ENCODE assay signal across 34 mouse cellular contexts in the genomic region with DNA sequence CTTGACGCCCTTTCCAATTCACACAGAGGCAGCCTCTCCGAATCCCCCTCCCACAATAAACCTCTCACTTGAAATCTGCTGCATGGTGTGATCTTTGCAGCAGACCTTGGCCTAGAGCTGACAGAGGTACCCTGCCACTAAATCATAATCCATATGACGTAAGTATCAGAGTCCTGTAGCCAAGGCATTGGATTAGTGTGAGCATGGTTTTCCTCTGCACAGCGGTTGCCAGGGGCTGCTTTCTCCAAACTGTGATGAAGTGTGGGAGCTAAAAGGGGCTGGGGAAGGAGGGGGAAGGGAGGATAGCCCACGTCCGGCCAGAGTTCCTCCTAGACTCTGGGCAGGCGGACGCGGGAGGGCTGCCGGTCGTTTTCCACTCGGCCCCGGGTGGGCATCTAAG. TPM values are rescaled to one million over a fixed set of nuclear protein-coding genes. Genes with fewer than 3 reads are reported as not detected.
DNase-seq lines count a peak whose midpoint lies in the region; ATAC-seq and TF ChIP-seq lines count a peak whose summit lies in the region.
"Had no signal": no experiment of that assay in that cellular context is flagged by ENCODE, and none has a peak within 500 bp of the region (broad histone marks: within the 10 kb centered on the region; RNA-seq: fewer than 3 reads in every experiment).

No protein-coding gene starts in this region.

- no peaks in the 10 kb centered on the region for H3K27me3 ChIP-seq in forebrain, embryonic 10.5 days (ENCODE audit: poor library complexity, severe bottlenecking)
- no peaks in the 10 kb centered on the region for H3K27me3 ChIP-seq in forebrain, embryonic 14.5 days (replicated peaks; ENCODE audit: control insufficient read depth, insufficient read depth, low read length)
- no peaks in the 10 kb centered on the region for H3K27me3 ChIP-seq in hindbrain, postnatal 0 days (ENCODE audit: insufficient read depth, low read length)
- no peaks in the 10 kb centered on the region for H3K27me3 ChIP-seq in hindbrain, embryonic 12.5 days
- H3K27me3 ChIP-seq in midbrain, embryonic 11.5 days (ENCODE audit: control insufficient read depth, insufficient read depth, low read length) = no peaks in the 10 kb centered on the region
- H3K27me3 ChIP-seq in midbrain, postnatal 0 days (ENCODE audit: insufficient read depth, low read length) = no peaks in the 10 kb centered on the region
- H3K27me3 ChIP-seq: CH12.LX; embryonic facial prominence, embryonic 15.5 days; forebrain, embryonic 15.5 days; heart, embryonic 12.5 days; limb, embryonic 13.5 days; liver, embryonic 12.5 days; neural tube, embryonic 15.5 days; stomach, embryonic 15.5 days had no signal

- ATAC-seq in forebrain, embryonic 14.5 days = no peak
- 0 out of 2 replicates have a peak, but pooled peaks have one; percentile 49 for ATAC-seq in hindbrain, postnatal 0 days
- no peak for ATAC-seq in hindbrain, embryonic 12.5 days (ENCODE audit: low FRiP score)
- peak; percentile 44; the same call in 1 of the 2 replicates for ATAC-seq in midbrain, embryonic 11.5 days (ENCODE audit: low FRiP score)
- ATAC-seq in midbrain, postnatal 0 days (ENCODE audit: low FRiP score) = peak; percentile 23; the same call in 1 of the 2 replicates
- ATAC-seq: activated CD4-positive, CD25-positive, alpha-beta regulatory T cell, adult 4 months; forebrain, embryonic 15.5 days; inflammation-experienced regulatory T-cells, adult 6 months; liver, embryonic 12.5 days; liver, postnatal 0 days; lung, postnatal 0 days had no signal

- H3K4me2 ChIP-seq in forebrain, embryonic 14.5 days (ENCODE audit: low read length) = no peak overlapping the region
- no peak overlapping the region for H3K4me2 ChIP-seq in hindbrain, postnatal 0 days (ENCODE audit: low read depth, low read length)
- no peak overlapping the region for H3K4me2 ChIP-seq in hindbrain, embryonic 12.5 days (replicated peaks)
- no peak overlapping the region for H3K4me2 ChIP-seq in midbrain, embryonic 11.5 days
- H3K4me2 ChIP-seq in midbrain, postnatal 0 days (ENCODE audit: low read depth, low read length, poor library complexity, severe bottlenecking) = no peak overlapping the region
- H3K4me2 ChIP-seq: embryonic facial prominence, embryonic 15.5 days; forebrain, embryonic 15.5 days; heart, embryonic 12.5 days; limb, embryonic 13.5 days; liver, embryonic 12.5 days; neural tube, embryonic 15.5 days; stomach, embryonic 15.5 days had no signal

- no peak for DNase-seq in forebrain, embryonic 10.5 days (ENCODE audit: extremely low spot score, low spot score)
- DNase-seq in forebrain, embryonic 14.5 days (ENCODE audit: low spot score) = no peak
- DNase-seq in hindbrain, postnatal 0 days (ENCODE audit: low spot score) = no peak
- DNase-seq in midbrain, embryonic 11.5 days (ENCODE audit: low spot score, missing footprints) = peak; percentile 49
- DNase-seq in midbrain, postnatal 0 days (ENCODE audit: low spot score) = no peak
- no peak for DNase-seq in cerebellum, adult 8-10 months
- DNase-seq: adrenal gland, adult 2 months; adrenal gland, postnatal 36 days; cerebellum, adult 2 months; cerebellum, postnatal 25 days; gastrocnemius, adult 2 months; gastrocnemius, postnatal 36 days; heart, adult 2 months; kidney, adult 11 months; kidney, postnatal 36 days; layer of hippocampus, postnatal 36 days; liver, postnatal 0 days; retina, postnatal 1 day; right cerebral cortex, postnatal 14 days had no signal

- H3K27ac ChIP-seq in forebrain, embryonic 10.5 days = peak overlapping the region; percentile 56; the same call in 1 of the 2 replicates
- H3K27ac ChIP-seq in forebrain, embryonic 14.5 days (ENCODE audit: low read depth, low read length) = no peak overlapping the region
- no peak overlapping the region for H3K27ac ChIP-seq in hindbrain, postnatal 0 days
- no peak overlapping the region for H3K27ac ChIP-seq in hindbrain, embryonic 12.5 days
- H3K27ac ChIP-seq in midbrain, embryonic 11.5 days (ENCODE audit: low read depth, low read length) = no peak overlapping the region
- H3K27ac ChIP-seq in midbrain, postnatal 0 days (ENCODE audit: low read depth, low read length) = no peak overlapping the region
- H3K27ac ChIP-seq: embryonic facial prominence, embryonic 10.5 days; embryonic facial prominence, embryonic 15.5 days; forebrain, embryonic 15.5 days; gastrocnemius, adult 2 months; heart, adult 2 months; layer of hippocampus, adult 2 months; limb, embryonic 13.5 days; liver, embryonic 12.5 days; macrophage; neural tube, embryonic 15.5 days; stomach, embryonic 15.5 days had no signal

- H3K4me1 ChIP-seq in forebrain, embryonic 10.5 days = peaks cover 16% of the 10 kb centered on the region
- H3K4me1 ChIP-seq in forebrain, embryonic 14.5 days (ENCODE audit: control insufficient read depth, insufficient read depth, low read length) = no peaks in the 10 kb centered on the region
- no peaks in the 10 kb centered on the region for H3K4me1 ChIP-seq in hindbrain, postnatal 0 days (ENCODE audit: insufficient read depth, low read length)
- peaks cover 4% of the 10 kb centered on the region for H3K4me1 ChIP-seq in hindbrain, embryonic 12.5 days
- H3K4me1 ChIP-seq in midbrain, embryonic 11.5 days (ENCODE audit: control insufficient read depth, insufficient read depth, low read length) = no peaks in the 10 kb centered on the region
- H3K4me1 ChIP-seq in midbrain, postnatal 0 days (ENCODE audit: insufficient read depth, low read length) = no peaks in the 10 kb centered on the region
- H3K4me1 ChIP-seq: embryonic facial prominence, embryonic 15.5 days had no signal

- WGBS in forebrain, embryonic 10.5 days = 92% methylated on average over 13 of the region's 13 CpGs
- WGBS in forebrain, embryonic 14.5 days = 84% methylated on average over 12 of the region's 13 CpGs
- 65% methylated on average over 13 of the region's 13 CpGs for WGBS in hindbrain, postnatal 0 days
- 86% methylated on average over 13 of the region's 13 CpGs for WGBS in hindbrain, embryonic 12.5 days
- WGBS in midbrain, embryonic 11.5 days = 77% methylated on average over 13 of the region's 13 CpGs
- 64% methylated on average over 13 of the region's 13 CpGs for WGBS in midbrain, postnatal 0 days

- no peaks in the 10 kb centered on the region for H3K36me3 ChIP-seq in forebrain, embryonic 10.5 days (replicated peaks)
- H3K36me3 ChIP-seq in forebrain, embryonic 14.5 days (ENCODE audit: control insufficient read depth, insufficient read depth, low read length) = no peaks in the 10 kb centered on the region
- H3K36me3 ChIP-seq in hindbrain, postnatal 0 days (ENCODE audit: insufficient read depth, low read length) = no peaks in the 10 kb centered on the region
- no peaks in the 10 kb centered on the region for H3K36me3 ChIP-seq in hindbrain, embryonic 12.5 days
- no peaks in the 10 kb centered on the region for H3K36me3 ChIP-seq in midbrain, embryonic 11.5 days (ENCODE audit: control insufficient read depth, insufficient read depth, low read length)
- no peaks in the 10 kb centered on the region for H3K36me3 ChIP-seq in midbrain, postnatal 0 days (ENCODE audit: insufficient read depth, low read length)
- H3K36me3 ChIP-seq: embryonic facial prominence, embryonic 10.5 days; embryonic facial prominence, embryonic 15.5 days; forebrain, embryonic 15.5 days; heart, embryonic 12.5 days; limb, embryonic 13.5 days; liver, embryonic 12.5 days; neural tube, embryonic 15.5 days; stomach, embryonic 15.5 days had no signal

- H3K9me3 ChIP-seq in forebrain, embryonic 10.5 days = no peaks in the 10 kb centered on the region
- no peaks in the 10 kb centered on the region for H3K9me3 ChIP-seq in forebrain, embryonic 14.5 days (replicated peaks; ENCODE audit: control insufficient read depth, low read length)
- H3K9me3 ChIP-seq in hindbrain, postnatal 0 days (ENCODE audit: low read length) = no peaks in the 10 kb centered on the region
- no peaks in the 10 kb centered on the region for H3K9me3 ChIP-seq in hindbrain, embryonic 12.5 days (replicated peaks)
- no peaks in the 10 kb centered on the region for H3K9me3 ChIP-seq in midbrain, embryonic 11.5 days (ENCODE audit: control insufficient read depth, low read length)
- no peaks in the 10 kb centered on the region for H3K9me3 ChIP-seq in midbrain, postnatal 0 days (ENCODE audit: low read length)
- H3K9me3 ChIP-seq: embryonic facial prominence, embryonic 10.5 days; embryonic facial prominence, embryonic 15.5 days; forebrain, embryonic 15.5 days; limb, embryonic 13.5 days; liver, embryonic 12.5 days; neural tube, embryonic 15.5 days; stomach, embryonic 15.5 days had no signal

- TF ChIP-seq CTCF in hindbrain, postnatal 0 days (IDR thresholded peaks at IDR 0.05; ENCODE audit: low read depth) = no peak
- no peak for TF ChIP-seq CTCF in midbrain, postnatal 0 days (IDR thresholded peaks at IDR 0.05)

- no peak overlapping the region for H3K9ac ChIP-seq in forebrain, embryonic 14.5 days (ENCODE audit: low read length)
- no peak overlapping the region for H3K9ac ChIP-seq in hindbrain, postnatal 0 days (replicated peaks; ENCODE audit: low read length)
- no peak overlapping the region; the same call in 1 of the 2 replicates for H3K9ac ChIP-seq in hindbrain, embryonic 12.5 days
- H3K9ac ChIP-seq in midbrain, embryonic 11.5 days (ENCODE audit: low read length) = no peak overlapping the region
- no peak overlapping the region for H3K9ac ChIP-seq in midbrain, postnatal 0 days (replicated peaks; ENCODE audit: low read length, poor library complexity, severe bottlenecking)
- H3K9ac ChIP-seq: embryonic facial prominence, embryonic 15.5 days; forebrain, embryonic 15.5 days; heart, embryonic 12.5 days; limb, embryonic 13.5 days; liver, embryonic 12.5 days; liver, postnatal 0 days; neural tube, embryonic 15.5 days; stomach, embryonic 15.5 days had no signal

- no peak overlapping the region for H3K4me3 ChIP-seq in forebrain, embryonic 10.5 days
- no peak overlapping the region for H3K4me3 ChIP-seq in forebrain, embryonic 14.5 days (ENCODE audit: low read depth, low read length)
- H3K4me3 ChIP-seq in hindbrain, postnatal 0 days (ENCODE audit: low read length) = no peak overlapping the region
- H3K4me3 ChIP-seq in hindbrain, embryonic 12.5 days = no peak overlapping the region
- H3K4me3 ChIP-seq in midbrain, embryonic 11.5 days (ENCODE audit: low read depth, low read length) = no peak overlapping the region
- no peak overlapping the region for H3K4me3 ChIP-seq in midbrain, postnatal 0 days (ENCODE audit: low read depth, low read length)
- H3K4me3 ChIP-seq: embryonic facial prominence, embryonic 10.5 days; embryonic facial prominence, embryonic 15.5 days; forebrain, embryonic 15.5 days; gastrocnemius, adult 2 months; heart, adult 2 months; heart, embryonic 12.5 days; layer of hippocampus, adult 2 months; limb, embryonic 13.5 days; liver, embryonic 12.5 days; neural tube, embryonic 15.5 days; stomach, embryonic 15.5 days had no signal

RNA-seq across cellular contexts. Expression of a gene that starts 45.9 kb away (rescaled TPM):
- polyA plus RNA-seq in forebrain, embryonic 10.5 days (2016; fragmentation: Nextera tagmentation; extraction: Ambion mirVana) = 0.67 TPM in 1 of 2 replicates, not detected in the other
- 0.40 TPM in 1 of 2 replicates, not detected in the other for polyA plus RNA-seq in forebrain, embryonic 14.5 days (2014; fragmentation: Nextera tagmentation; extraction: Ambion mirVana)
- total RNA-seq in hindbrain, postnatal 0 days (2014; rRNA removed) = not detected in 2 replicates
- 1.0 and 1.6 TPM in 2 replicates for polyA plus RNA-seq in hindbrain, postnatal 0 days (2015; fragmentation: Nextera tagmentation; extraction: Ambion mirVana)
- 0.58 and 1.3 TPM in 2 replicates for polyA plus RNA-seq in hindbrain, embryonic 12.5 days (2016; fragmentation: Nextera tagmentation; extraction: Ambion mirVana)
- polyA plus RNA-seq in midbrain, embryonic 11.5 days (2014; fragmentation: Nextera tagmentation; extraction: Ambion mirVana) = 0.22 TPM in 1 of 2 replicates, not detected in the other
- total RNA-seq in midbrain, postnatal 0 days (2014; rRNA removed) = 0.16 TPM in 1 of 2 replicates, not detected in the other
- polyA plus RNA-seq in midbrain, postnatal 0 days (2015; fragmentation: Nextera tagmentation; extraction: Ambion mirVana) = 0.58 and 1.3 TPM in 2 replicates
- total RNA-seq: layer of hippocampus, adult 2 months; layer of hippocampus, postnatal 36 days had no signal

RNA-seq across cellular contexts. Expression of a gene that starts 53.6 kb away (rescaled TPM):
- 5.0 TPM in 2 replicates for polyA plus RNA-seq in forebrain, embryonic 10.5 days (2016; fragmentation: Nextera tagmentation; extraction: Ambion mirVana)
- 3.7 and 5.2 TPM in 2 replicates for polyA plus RNA-seq in forebrain, embryonic 14.5 days (2014; fragmentation: Nextera tagmentation; extraction: Ambion mirVana)
- total RNA-seq in hindbrain, postnatal 0 days (2014; rRNA removed) = 10.1 and 20.6 TPM in 2 replicates
- 2.4 and 2.5 TPM in 2 replicates for polyA plus RNA-seq in hindbrain, postnatal 0 days (2015; fragmentation: Nextera tagmentation; extraction: Ambion mirVana)
- 4.5 and 5.0 TPM in 2 replicates for polyA plus RNA-seq in hindbrain, embryonic 12.5 days (2016; fragmentation: Nextera tagmentation; extraction: Ambion mirVana)
- 3.4 and 3.8 TPM in 2 replicates for polyA plus RNA-seq in midbrain, embryonic 11.5 days (2014; fragmentation: Nextera tagmentation; extraction: Ambion mirVana)
- 11.7 and 16.1 TPM in 2 replicates for total RNA-seq in midbrain, postnatal 0 days (2014; rRNA removed)
- polyA plus RNA-seq in midbrain, postnatal 0 days (2015; fragmentation: Nextera tagmentation; extraction: Ambion mirVana) = 1.1 and 2.7 TPM in 2 replicates

Comparison
In these comparisons a context has a peak if more than half of its experiments do, and no peak if none do; other contexts are left out.
1. ATAC-seq: peak in hindbrain, postnatal 0 days (single experiment), midbrain, embryonic 11.5 days (single experiment) and midbrain, postnatal 0 days (single experiment); none in forebrain, embryonic 14.5 days (single experiment) and hindbrain, embryonic 12.5 days (single experiment).